Mouse (Mus musculus): ENCODE measurements around the gene Trcg1.

Gene Trcg1

GRCm38 (mm10) chr9:57262795-57263684 lies 26.7 kb downstream of the Trcg1 start:
- DNase-seq, result no peak

GRCm38 (mm10) chr9:57265125-57265524 lies 28.8 kb downstream of the Trcg1 start:
- no peak for DNase-seq

- no peak for DNase-seq
Measured at GRCm38 (mm10) chr9:57267421-57267820, 31.1 kb downstream of the Trcg1 start.

- no peak for DNase-seq
Measured at GRCm38 (mm10) chr9:57268078-57268477, 31.7 kb downstream of the Trcg1 start.

- no peak for DNase-seq
Measured at GRCm38 (mm10) chr9:57268575-57268974, 32.2 kb downstream of the Trcg1 start.

- no peak for DNase-seq
Measured at GRCm38 (mm10) chr9:57269384-57269783, 33.0 kb downstream of the Trcg1 start.

GRCm38 (mm10) chr9:57270399-57270798 lies 34.0 kb downstream of the Trcg1 start:
- no peak for DNase-seq

GRCm38 (mm10) chr9:57271081-57271480 lies 34.7 kb downstream of the Trcg1 start:
- no peak for DNase-seq

GRCm38 (mm10) chr9:57271837-57272562 lies 35.6 kb downstream of the Trcg1 start:
- DNase-seq, result no peak

- no peak for DNase-seq
Measured at GRCm38 (mm10) chr9:57272902-57273804, 36.8 kb downstream of the Trcg1 start.

GRCm38 (mm10) chr9:57273805-57274494 lies 37.6 kb downstream of the Trcg1 start:
- DNase-seq, result no peak

- no peak for DNase-seq
Measured at GRCm38 (mm10) chr9:57276311-57276710, 40.0 kb downstream of the Trcg1 start.

- DNase-seq, result no peak
Measured at GRCm38 (mm10) chr9:57278268-57278667, 41.9 kb downstream of the Trcg1 start.

GRCm38 (mm10) chr9:57279441-57279840 lies 43.1 kb downstream of the Trcg1 start:
- no peak for DNase-seq

- no peak for DNase-seq
Measured at GRCm38 (mm10) chr9:57281549-57281948, 45.2 kb downstream of the Trcg1 start.

GRCm38 (mm10) chr9:57282686-57283085 lies 46.3 kb downstream of the Trcg1 start:
- DNase-seq, result no peak

GRCm38 (mm10) chr9:57283311-57283710 lies 47.0 kb downstream of the Trcg1 start:
- no peak for DNase-seq

GRCm38 (mm10) chr9:57287183-57287582 lies 50.8 kb downstream of the Trcg1 start:
- no peak for DNase-seq

- no peak for DNase-seq
Measured at GRCm38 (mm10) chr9:57294905-57295304, 58.5 kb downstream of the Trcg1 start.

- no peak for DNase-seq
Measured at GRCm38 (mm10) chr9:57295666-57296065, 59.3 kb downstream of the Trcg1 start.

- no peak for DNase-seq
Measured at GRCm38 (mm10) chr9:57296277-57296676, 59.9 kb downstream of the Trcg1 start.

GRCm38 (mm10) chr9:57297938-57298337 lies 61.6 kb downstream of the Trcg1 start:
- no peak for DNase-seq

Data from kidney, adult 8-10 months (tissue).